Mouse (Mus musculus): ENCODE measurements around the gene Itgae. TPM values are rescaled to one million over a fixed set of nuclear protein-coding genes. Genes with fewer than 3 reads are reported as not detected.
A peak's percentile ranks its signal among the peaks of the same experiment; 100 is the strongest.

Gene Itgae
- polyA plus RNA-seq, 1 experiment from 2014 or later = 0.20 TPM

DNA sequence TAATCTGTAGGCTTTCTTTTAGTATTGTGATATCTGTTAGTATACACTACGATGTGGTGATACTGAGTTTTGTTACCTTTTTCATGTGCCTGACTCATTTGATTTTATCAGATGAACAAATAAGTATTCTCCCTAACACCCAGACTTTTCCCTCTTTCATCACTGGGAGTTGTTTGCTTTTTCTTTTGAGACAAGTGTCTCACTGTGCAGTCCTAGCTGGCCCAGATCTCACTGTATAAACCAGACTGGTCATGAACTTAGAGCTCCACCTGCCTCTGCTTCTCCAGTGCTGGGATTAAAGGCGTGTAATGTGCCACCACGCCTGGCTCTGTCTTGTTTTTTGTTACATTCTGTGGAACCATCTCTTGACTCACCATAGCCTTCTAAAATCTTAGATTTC, 30.8 kb upstream of the Itgae start:
- Histone ChIP-seq H3K27me3 (ENCODE audit: control insufficient read depth, insufficient read depth, low read length) (no peaks in the 10 kb centered on the region), H3K4me2 (replicated peaks; ENCODE audit: low read depth, low read length) (no peak overlapping the region), H3K9me3 (ENCODE audit: control insufficient read depth, low read length) (no peaks in the 10 kb centered on the region), H3K4me3 (ENCODE audit: low read depth, low read length) (no peak overlapping the region), H3K27ac (ENCODE audit: low read depth, low read length) (no peak overlapping the region), H3K36me3 (ENCODE audit: control insufficient read depth, insufficient read depth, low read length) (no peaks in the 10 kb centered on the region), H3K4me1 (replicated peaks; ENCODE audit: control insufficient read depth, insufficient read depth, low read length) (no peaks in the 10 kb centered on the region), H3K9ac (ENCODE audit: low read depth, low read length) (no peak overlapping the region)
- no peak for ATAC-seq (ENCODE audit: low FRiP score)
- no peak for DNase-seq (ENCODE audit: low spot score)
- 91% methylated on average over 3 of the region's 3 CpGs for WGBS

DNA sequence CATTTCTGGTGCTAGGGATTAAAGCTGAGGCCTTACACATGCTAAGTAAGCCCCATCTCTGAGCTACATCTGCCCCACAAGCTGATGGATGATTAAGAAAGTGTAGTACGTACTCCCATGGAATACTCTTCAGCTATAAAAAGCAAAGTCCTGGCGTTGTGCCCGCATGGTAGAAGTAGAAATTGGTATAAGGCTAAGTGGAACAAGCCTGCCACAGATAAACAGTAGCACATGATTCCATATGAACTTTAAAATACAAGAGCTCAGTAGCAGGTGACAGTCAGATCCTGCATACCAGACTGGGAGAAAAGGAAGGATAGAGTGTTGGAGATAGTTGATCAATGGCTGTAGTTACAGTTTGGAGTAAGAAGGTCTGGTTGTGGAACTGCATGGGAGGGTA, 29.0 kb upstream of the Itgae start:
- Histone ChIP-seq H3K4me3 (ENCODE audit: low read depth, low read length) (no peak overlapping the region), H3K9me3 (ENCODE audit: control insufficient read depth, low read length) (no peaks in the 10 kb centered on the region), H3K27me3 (ENCODE audit: control insufficient read depth, insufficient read depth, low read length) (no peaks in the 10 kb centered on the region), H3K4me2 (replicated peaks; ENCODE audit: low read depth, low read length) (no peak overlapping the region), H3K4me1 (replicated peaks; ENCODE audit: control insufficient read depth, insufficient read depth, low read length) (no peaks in the 10 kb centered on the region), H3K27ac (ENCODE audit: low read depth, low read length) (no peak overlapping the region), H3K9ac (ENCODE audit: low read depth, low read length) (no peak overlapping the region), H3K36me3 (ENCODE audit: control insufficient read depth, insufficient read depth, low read length) (0 out of 2 replicates have a peak, but pooled peaks cover 3% of the 10 kb centered on the region)
- no peak for DNase-seq (ENCODE audit: low spot score)
- ATAC-seq (ENCODE audit: low FRiP score) = no peak
- WGBS = 94% methylated on average over 3 of the region's 3 CpGs

DNA sequence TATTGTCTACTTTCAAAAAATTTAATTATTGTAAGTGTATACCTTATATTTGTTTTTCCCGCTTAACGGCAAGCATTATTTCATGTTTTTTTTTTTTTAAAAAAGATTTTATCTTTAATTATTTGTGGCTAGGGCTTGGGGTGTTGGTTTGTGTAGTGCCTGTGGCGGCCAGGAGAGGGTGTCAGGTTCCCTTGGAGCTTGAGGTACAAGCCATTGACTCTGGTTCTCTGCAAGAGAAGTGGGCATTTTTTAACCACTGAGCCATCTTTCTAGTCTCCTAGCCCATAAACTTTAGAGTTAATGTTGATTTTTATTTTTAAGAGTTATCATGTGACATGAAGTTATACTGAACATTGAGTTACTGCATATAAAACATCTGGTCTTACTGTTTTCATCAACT, 18.5 kb upstream of the Itgae start:
- DNase-seq (ENCODE audit: low spot score) (peak; percentile 12), ATAC-seq (ENCODE audit: low FRiP score) (no peak)
- peaks cover 9% of the 10 kb centered on the region for H3K36me3 ChIP-seq (ENCODE audit: control insufficient read depth, insufficient read depth, low read length)
- H3K9ac ChIP-seq (ENCODE audit: low read depth, low read length) = no peak overlapping the region
- no peaks in the 10 kb centered on the region for H3K9me3 ChIP-seq (ENCODE audit: control insufficient read depth, low read length)
- WGBS = 93% methylated on average over 3 of the region's 3 CpGs
- H3K4me3 ChIP-seq (ENCODE audit: low read depth, low read length) = no peak overlapping the region
- no peak overlapping the region for H3K27ac ChIP-seq (ENCODE audit: low read depth, low read length)
- no peak overlapping the region for H3K4me2 ChIP-seq (replicated peaks; ENCODE audit: low read depth, low read length)
- no peaks in the 10 kb centered on the region for H3K27me3 ChIP-seq (ENCODE audit: control insufficient read depth, insufficient read depth, low read length)
- H3K4me1 ChIP-seq (replicated peaks; ENCODE audit: control insufficient read depth, insufficient read depth, low read length) = no peaks in the 10 kb centered on the region

DNA sequence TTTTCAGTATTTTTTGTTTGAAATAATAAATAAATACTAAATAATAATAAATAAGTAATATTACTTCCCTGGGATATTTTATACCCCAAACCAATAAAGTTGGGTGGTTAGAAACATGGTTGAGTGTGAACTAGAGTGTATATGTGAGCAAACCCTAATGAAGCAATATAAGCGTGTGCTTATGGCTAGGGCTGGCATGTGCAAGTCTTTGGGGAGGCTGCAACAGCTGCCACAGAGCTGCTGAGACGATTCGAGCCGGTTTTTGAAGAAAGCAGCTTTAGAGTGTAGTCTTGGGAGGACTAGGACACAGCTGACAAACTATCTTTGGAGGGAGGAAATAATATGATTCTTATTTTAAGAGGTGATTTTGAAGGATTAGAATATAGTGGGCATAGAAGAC, 14.1 kb upstream of the Itgae start:
- Histone ChIP-seq H3K9ac (ENCODE audit: low read depth, low read length) (no peak overlapping the region), H3K36me3 (ENCODE audit: control insufficient read depth, insufficient read depth, low read length) (0 out of 2 replicates have a peak, but pooled peaks cover 3% of the 10 kb centered on the region), H3K9me3 (ENCODE audit: control insufficient read depth, low read length) (no peaks in the 10 kb centered on the region), H3K4me3 (ENCODE audit: low read depth, low read length) (no peak overlapping the region), H3K27me3 (ENCODE audit: control insufficient read depth, insufficient read depth, low read length) (no peaks in the 10 kb centered on the region), H3K27ac (ENCODE audit: low read depth, low read length) (no peak overlapping the region), H3K4me2 (replicated peaks; ENCODE audit: low read depth, low read length) (no peak overlapping the region), H3K4me1 (replicated peaks; ENCODE audit: control insufficient read depth, insufficient read depth, low read length) (no peaks in the 10 kb centered on the region)
- no peak for DNase-seq (ENCODE audit: low spot score)
- no peak for ATAC-seq (ENCODE audit: low FRiP score)
- 90% methylated on average over 4 of the region's 4 CpGs for WGBS

DNA sequence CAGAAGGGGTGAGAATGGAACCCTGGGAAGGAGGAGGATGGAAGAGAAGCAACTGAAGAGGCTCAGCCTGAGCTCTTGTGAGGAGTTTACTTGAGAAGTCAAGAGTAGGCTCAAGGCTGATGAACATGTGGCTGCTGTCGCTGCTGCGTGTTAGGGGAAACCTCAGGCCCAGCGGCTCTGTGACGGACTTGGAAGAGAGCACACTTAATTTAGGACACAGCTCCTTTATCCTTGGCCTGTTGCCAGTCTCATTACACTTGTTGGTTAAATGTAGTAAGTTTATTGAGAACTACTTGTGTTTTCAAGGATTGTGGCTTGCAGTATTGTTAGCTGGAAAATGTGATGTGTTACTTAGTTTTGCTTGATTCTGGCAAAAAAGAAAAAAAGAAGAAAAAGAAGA, 13.7 kb upstream of the Itgae start:
- no peak overlapping the region for H3K4me2 ChIP-seq (replicated peaks; ENCODE audit: low read depth, low read length)
- 0 out of 2 replicates have a peak, but pooled peaks cover 3% of the 10 kb centered on the region for H3K36me3 ChIP-seq (ENCODE audit: control insufficient read depth, insufficient read depth, low read length)
- H3K9ac ChIP-seq (ENCODE audit: low read depth, low read length) = no peak overlapping the region
- no peak for ATAC-seq (ENCODE audit: low FRiP score)
- no peak overlapping the region for H3K27ac ChIP-seq (ENCODE audit: low read depth, low read length)
- no peak overlapping the region for H3K4me3 ChIP-seq (ENCODE audit: low read depth, low read length)
- 97% methylated on average over 4 of the region's 4 CpGs for WGBS
- no peak for DNase-seq (ENCODE audit: low spot score)
- no peaks in the 10 kb centered on the region for H3K9me3 ChIP-seq (ENCODE audit: control insufficient read depth, low read length)
- no peaks in the 10 kb centered on the region for H3K27me3 ChIP-seq (ENCODE audit: control insufficient read depth, insufficient read depth, low read length)
- no peaks in the 10 kb centered on the region for H3K4me1 ChIP-seq (replicated peaks; ENCODE audit: control insufficient read depth, insufficient read depth, low read length)

DNA sequence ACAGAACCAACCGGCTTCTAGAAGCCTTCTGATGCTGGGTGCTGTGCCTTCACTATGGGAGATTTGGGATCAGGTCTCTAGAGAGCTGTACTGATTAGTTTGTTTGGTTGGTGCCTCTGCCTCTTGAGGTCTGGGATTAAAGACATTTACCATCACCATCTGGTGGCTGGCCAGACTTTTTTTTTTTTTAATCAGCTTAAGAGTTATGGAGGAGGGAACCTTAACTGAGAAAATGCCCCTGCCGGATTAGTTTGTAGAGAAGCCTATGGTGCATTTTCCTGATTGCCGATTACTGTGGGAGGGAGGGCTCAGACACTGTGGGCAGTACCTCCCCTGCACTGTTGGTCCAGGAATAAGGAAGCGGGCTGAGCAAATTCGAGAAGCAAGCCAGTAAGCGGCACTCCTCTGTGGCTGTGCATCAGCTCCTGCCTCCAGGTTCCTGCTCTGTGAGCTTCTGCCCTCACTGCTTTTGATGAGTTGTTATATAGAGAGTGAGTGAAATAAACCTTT, 13.1 kb upstream of the Itgae start:
- H3K36me3 ChIP-seq (ENCODE audit: control insufficient read depth, insufficient read depth, low read length) = 0 out of 2 replicates have a peak, but pooled peaks cover 3% of the 10 kb centered on the region
- no peak overlapping the region for H3K4me2 ChIP-seq (replicated peaks; ENCODE audit: low read depth, low read length)
- H3K27ac ChIP-seq (ENCODE audit: low read depth, low read length) = no peak overlapping the region
- no peaks in the 10 kb centered on the region for H3K27me3 ChIP-seq (ENCODE audit: control insufficient read depth, insufficient read depth, low read length)
- no peak for ATAC-seq (ENCODE audit: low FRiP score)
- no peaks in the 10 kb centered on the region for H3K4me1 ChIP-seq (replicated peaks; ENCODE audit: control insufficient read depth, insufficient read depth, low read length)
- no peak overlapping the region for H3K4me3 ChIP-seq (ENCODE audit: low read depth, low read length)
- no peak for DNase-seq (ENCODE audit: low spot score)
- 92% methylated on average over 6 of the region's 6 CpGs for WGBS
- H3K9me3 ChIP-seq (ENCODE audit: control insufficient read depth, low read length) = no peaks in the 10 kb centered on the region
- H3K9ac ChIP-seq (ENCODE audit: low read depth, low read length) = no peak overlapping the region

DNA sequence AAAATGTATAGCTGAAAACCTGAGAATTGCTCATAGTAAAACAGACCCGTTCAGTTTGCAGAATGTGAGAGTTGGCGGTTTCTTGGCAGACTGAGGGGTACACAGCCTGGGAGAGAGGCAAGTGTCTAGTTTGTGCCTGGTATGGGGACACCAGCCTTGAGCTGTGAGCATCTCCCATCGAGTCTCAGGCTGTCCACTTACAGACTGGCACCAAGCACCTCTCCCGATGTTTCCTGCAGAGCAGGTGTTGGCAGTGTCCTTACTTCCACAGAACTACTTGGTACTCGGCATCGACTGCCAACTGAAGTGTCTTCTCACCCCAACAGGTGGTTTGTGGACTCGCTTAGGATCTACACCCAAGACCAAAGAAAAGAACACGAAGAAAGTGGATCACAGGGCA, 11.8 kb upstream of the Itgae start:
- Histone ChIP-seq H3K27me3 (ENCODE audit: control insufficient read depth, insufficient read depth, low read length) (no peaks in the 10 kb centered on the region), H3K4me1 (replicated peaks; ENCODE audit: control insufficient read depth, insufficient read depth, low read length) (no peaks in the 10 kb centered on the region), H3K36me3 (ENCODE audit: control insufficient read depth, insufficient read depth, low read length) (0 out of 2 replicates have a peak, but pooled peaks cover 2% of the 10 kb centered on the region), H3K9ac (ENCODE audit: low read depth, low read length) (no peak overlapping the region), H3K27ac (ENCODE audit: low read depth, low read length) (no peak overlapping the region), H3K4me2 (replicated peaks; ENCODE audit: low read depth, low read length) (no peak overlapping the region), H3K9me3 (ENCODE audit: control insufficient read depth, low read length) (no peaks in the 10 kb centered on the region), H3K4me3 (ENCODE audit: low read depth, low read length) (no peak overlapping the region)
- DNase-seq (ENCODE audit: low spot score) (no peak), ATAC-seq (ENCODE audit: low FRiP score) (no peak)
- 93% methylated on average over 8 of the region's 8 CpGs for WGBS

DNA sequence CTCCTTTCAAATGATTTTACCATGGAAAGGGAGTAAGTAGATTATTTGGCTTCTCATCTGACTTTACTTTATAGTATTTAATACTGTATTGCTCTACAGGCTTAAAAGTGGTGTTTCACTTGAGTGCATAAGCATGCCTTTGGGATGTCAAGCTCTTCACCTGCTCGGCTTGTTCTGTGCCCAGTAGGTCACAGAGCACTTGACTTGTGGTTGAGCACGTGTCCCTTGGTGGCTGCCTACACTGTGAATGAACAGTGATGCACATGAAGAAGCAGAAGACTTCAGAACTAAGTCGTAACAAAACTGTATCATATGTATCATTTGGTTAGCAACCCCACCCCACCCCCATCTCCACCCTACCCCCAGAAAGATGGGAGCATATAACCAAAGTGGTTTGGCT, 10.1 kb upstream of the Itgae start:
- Histone ChIP-seq H3K36me3 (ENCODE audit: control insufficient read depth, insufficient read depth, low read length) (no peaks in the 10 kb centered on the region), H3K4me2 (replicated peaks; ENCODE audit: low read depth, low read length) (no peak overlapping the region), H3K4me3 (ENCODE audit: low read depth, low read length) (no peak overlapping the region), H3K27ac (ENCODE audit: low read depth, low read length) (no peak overlapping the region), H3K9ac (ENCODE audit: low read depth, low read length) (no peak overlapping the region), H3K9me3 (ENCODE audit: control insufficient read depth, low read length) (no peaks in the 10 kb centered on the region), H3K27me3 (ENCODE audit: control insufficient read depth, insufficient read depth, low read length) (no peaks in the 10 kb centered on the region), H3K4me1 (replicated peaks; ENCODE audit: control insufficient read depth, insufficient read depth, low read length) (no peaks in the 10 kb centered on the region)
- ATAC-seq (ENCODE audit: low FRiP score) = no peak
- WGBS = 90% methylated on average over 3 of the region's 3 CpGs
- no peak for DNase-seq (ENCODE audit: low spot score)

DNA sequence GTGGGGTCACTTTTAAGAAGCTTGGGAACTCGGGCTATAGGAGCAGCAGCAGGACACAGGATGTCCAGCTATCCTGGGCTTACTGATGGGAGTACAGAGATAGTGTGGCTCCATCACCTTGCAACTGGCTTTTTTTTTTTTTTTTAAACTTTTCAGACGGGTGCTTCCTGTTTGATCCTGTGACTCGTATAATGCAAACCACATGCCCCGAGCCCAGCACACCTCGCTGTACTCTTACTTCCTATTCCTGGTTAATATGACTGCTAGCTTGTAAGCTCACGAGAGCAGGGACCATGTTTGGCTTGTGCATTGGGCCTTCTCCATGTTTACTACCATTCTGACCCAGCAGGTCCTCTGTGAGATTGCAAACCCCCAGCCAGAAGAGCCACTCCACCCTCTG, 6.1 kb upstream of the Itgae start:
- ATAC-seq (ENCODE audit: low FRiP score) (no peak), DNase-seq (ENCODE audit: low spot score) (no peak)
- Histone ChIP-seq H3K27me3 (ENCODE audit: control insufficient read depth, insufficient read depth, low read length) (no peaks in the 10 kb centered on the region), H3K27ac (ENCODE audit: low read depth, low read length) (no peak overlapping the region), H3K4me2 (replicated peaks; ENCODE audit: low read depth, low read length) (no peak overlapping the region), H3K4me1 (replicated peaks; ENCODE audit: control insufficient read depth, insufficient read depth, low read length) (no peaks in the 10 kb centered on the region), H3K36me3 (ENCODE audit: control insufficient read depth, insufficient read depth, low read length) (no peaks in the 10 kb centered on the region), H3K4me3 (ENCODE audit: low read depth, low read length) (no peak overlapping the region), H3K9me3 (ENCODE audit: control insufficient read depth, low read length) (no peaks in the 10 kb centered on the region), H3K9ac (ENCODE audit: low read depth, low read length) (no peak overlapping the region)
- 74% methylated on average over 6 of the region's 6 CpGs for WGBS

All from hindbrain, embryonic 11.5 days (tissue).